Mouse (Mus musculus) lung, postnatal 0 days (tissue): ENCODE results near the gene Kalrn. TPM values are rescaled to one million over a fixed set of nuclear protein-coding genes. Genes with fewer than 3 reads are reported as not detected.

ENCODE experiments used
- ATAC-seq: fragments of 200-750 bp; cut with Nextera tagmentation; 2 replicates; pipeline ENCODE4 v1.8.0; 2017; ENCODE audit warnings: moderate library complexity
- DNase-seq: peaks from one replicate; pipeline ENCODE4 v3.0.0-alpha.2; 2016; ENCODE audit warnings: low spot score
- H3K27ac ChIP-seq: fragments of 300-500 bp; sonication (generic); 2 replicates; pipeline ENCODE4 v1.5.1; 2014; ENCODE audit warnings: antibody characterized with exemption, mild to moderate bottlenecking, low read length, mixed read lengths
- H3K27me3 ChIP-seq: fragments of 300-500 bp; sonication (generic); replicated peaks from 2 replicates; pipeline ENCODE4 v1.6.1; 2014; ENCODE audit warnings: low read length, mixed read lengths; ENCODE audit not compliant: insufficient read depth
- H3K36me3 ChIP-seq: fragments of 300-500 bp; sonication (generic); 2 replicates; pipeline ENCODE4 v1.6.1; 2014; ENCODE audit warnings: low read length, mixed read lengths; ENCODE audit not compliant: insufficient read depth
- H3K4me1 ChIP-seq: fragments of 300-500 bp; sonication (generic); 2 replicates; pipeline ENCODE4 v1.6.1; 2014; ENCODE audit warnings: antibody characterized with exemption, low read depth, low read length, mixed read lengths; ENCODE audit not compliant: insufficient read depth
- H3K4me2 ChIP-seq: fragments of 300-500 bp; sonication (generic); replicated peaks from 2 replicates; pipeline ENCODE4 v1.6.1; 2014; ENCODE audit warnings: low read depth, mild to moderate bottlenecking, low read length, moderate library complexity, mixed read lengths
- H3K4me3 ChIP-seq: fragments of 300-500 bp; sonication (generic); 2 replicates; pipeline ENCODE4 v1.5.1; 2014; ENCODE audit warnings: low read depth, low read length
- H3K9ac ChIP-seq: fragments of 300-500 bp; sonication (generic); replicated peaks from 2 replicates; pipeline ENCODE4 v1.6.1; 2014; ENCODE audit warnings: low read depth, mild to moderate bottlenecking
- H3K9me3 ChIP-seq: fragments of 300-500 bp; sonication (generic); 2 replicates; pipeline ENCODE4 v1.6.1; 2016; ENCODE audit warnings: low read length, mixed read lengths
- CTCF ChIP-seq: IDR thresholded peaks from 2 replicates; pipeline ENCODE4 v1.5.1; 2016; ENCODE audit warnings: antibody characterized with exemption, mild to moderate bottlenecking
- EP300 ChIP-seq: IDR thresholded peaks from 2 replicates; pipeline ENCODE4 v1.6.1; 2016; ENCODE audit warnings: antibody characterized with exemption, mild to moderate bottlenecking, control low read depth
- WGBS: fragments of 180-500 bp; shearing (Covaris S2); extraction: QIAGEN DNeasy Blood & Tissue Kit; methylation state at CpG from one replicate; pipeline ENCODE4 v1.1.7; 2014; 5-methylcytosine and 5-hydroxymethylcytosine counted together
- polyA plus RNA-seq: library from polyadenylated mRNA; unstranded; fragments of >200 nt; fragmentation: Nextera tagmentation; extraction: Ambion mirVana; gene quantifications from 2 replicates; pipeline ENCODE4 v1.2.1, GENCODE M21; 2015

Kalrn gene
- polyA plus RNA-seq, 1 experiment from 2014 or later = 13.6 TPM

DNA sequence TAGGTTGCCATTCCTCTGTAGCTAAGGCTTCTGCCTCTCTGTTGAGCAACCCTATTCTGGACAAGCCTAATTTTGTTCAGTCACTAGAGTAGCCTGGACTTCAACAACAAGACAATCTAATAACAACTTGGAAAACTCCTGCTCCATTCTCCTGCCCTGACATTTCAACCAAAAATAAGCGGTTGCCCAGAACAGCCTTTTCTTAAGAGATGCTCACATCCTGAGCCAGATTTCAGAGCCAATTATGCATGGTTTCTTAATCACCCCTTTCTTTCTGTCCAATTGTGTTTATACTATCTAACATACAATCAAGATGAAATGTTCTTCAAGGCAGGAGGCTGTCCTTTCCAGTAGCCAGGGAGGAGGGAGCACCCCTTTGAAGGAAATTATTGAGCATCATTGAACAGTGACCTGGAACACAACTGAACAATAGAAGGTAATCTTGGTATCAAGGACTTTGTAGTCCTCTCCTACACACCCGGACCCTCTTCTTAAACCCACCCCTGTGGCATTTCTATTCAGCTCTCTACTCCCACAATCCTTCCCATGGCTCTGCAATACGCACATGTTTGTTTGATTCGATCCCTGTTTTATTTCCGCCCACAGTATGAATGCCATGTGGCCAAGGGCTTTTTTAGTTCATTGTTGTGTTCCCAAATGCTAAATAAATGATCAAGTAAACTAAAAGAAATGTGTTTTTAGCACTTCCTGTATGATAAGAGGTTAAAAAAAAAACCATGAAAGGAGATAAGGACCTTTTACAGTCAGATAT lies 275.2 kb downstream of the Kalrn start:
- H3K9me3 ChIP-seq = no peaks in the 10 kb centered on the region
- no peak for TF ChIP-seq CTCF
- TF ChIP-seq EP300 = no peak
- WGBS = 82% methylated on average over 5 of the region's 5 CpGs
- H3K36me3 ChIP-seq = no peaks in the 10 kb centered on the region
- DNase-seq (no peak), ATAC-seq (no peak)
- H3K4me1 ChIP-seq = no peaks in the 10 kb centered on the region
- no peaks in the 10 kb centered on the region for H3K27me3 ChIP-seq
- H3K9ac ChIP-seq = no peak overlapping the region
- no peak overlapping the region for H3K4me3 ChIP-seq
- H3K27ac ChIP-seq = no peak overlapping the region
- H3K4me2 ChIP-seq = no peak overlapping the region

DNA sequence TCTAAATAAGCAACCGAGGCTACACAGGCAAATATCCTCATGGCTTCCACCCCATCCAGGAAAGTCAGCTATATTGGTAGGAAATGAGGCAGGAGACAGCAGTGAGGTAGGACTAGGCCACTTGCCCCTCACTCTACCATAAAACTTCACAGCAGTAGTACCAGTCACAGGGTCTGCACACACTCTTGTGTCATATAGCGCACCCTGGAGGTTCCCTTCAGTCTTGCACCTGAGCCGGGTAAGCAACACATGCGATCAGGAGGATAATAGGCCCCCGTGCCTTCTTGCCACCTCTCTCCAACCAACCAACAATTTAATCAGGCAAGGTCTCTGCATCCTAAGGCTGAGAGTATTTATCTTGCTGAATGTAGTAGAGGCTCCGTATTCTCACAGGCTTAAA lies 278.8 kb downstream of the Kalrn start:
- Histone ChIP-seq H3K4me1 (no peaks in the 10 kb centered on the region), H3K36me3 (no peaks in the 10 kb centered on the region), H3K9me3 (no peaks in the 10 kb centered on the region), H3K27ac (no peak overlapping the region), H3K4me2 (no peak overlapping the region), H3K4me3 (no peak overlapping the region), H3K27me3 (no peaks in the 10 kb centered on the region), H3K9ac (no peak overlapping the region)
- DNase-seq = no peak
- 84% methylated on average over 6 of the region's 6 CpGs for WGBS
- ATAC-seq = no peak
- TF ChIP-seq CTCF (peak; percentile 58), EP300 (no peak)

DNA sequence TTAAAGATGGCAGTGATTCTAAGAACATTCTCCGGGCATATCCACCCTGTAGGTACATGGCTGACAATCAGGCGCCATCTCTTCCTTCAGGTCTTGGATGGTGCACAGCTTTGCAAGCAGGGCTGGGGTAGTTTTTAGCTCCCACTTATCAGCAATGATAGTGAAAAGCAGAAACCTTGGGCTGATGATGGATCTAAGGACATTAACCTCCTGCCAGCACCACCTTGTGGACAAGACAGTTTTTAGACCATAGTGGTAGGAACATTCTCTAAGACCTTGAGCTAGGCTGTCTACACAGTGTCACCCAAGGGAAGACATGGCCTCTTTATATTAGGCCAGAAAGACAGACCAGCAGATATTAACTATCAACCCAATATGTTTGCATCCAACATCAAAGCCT lies 279.7 kb downstream of the Kalrn start:
- DNase-seq (no peak), ATAC-seq (no peak)
- H3K9ac ChIP-seq = no peak overlapping the region
- H3K4me2 ChIP-seq = no peak overlapping the region
- TF ChIP-seq EP300 (no peak), CTCF (peak; percentile 41)
- WGBS = 95% methylated on average over 2 of the region's 2 CpGs
- H3K36me3 ChIP-seq = no peaks in the 10 kb centered on the region
- no peaks in the 10 kb centered on the region for H3K27me3 ChIP-seq
- no peaks in the 10 kb centered on the region for H3K9me3 ChIP-seq
- no peak overlapping the region for H3K27ac ChIP-seq
- H3K4me3 ChIP-seq = no peak overlapping the region
- H3K4me1 ChIP-seq = no peaks in the 10 kb centered on the region

DNA sequence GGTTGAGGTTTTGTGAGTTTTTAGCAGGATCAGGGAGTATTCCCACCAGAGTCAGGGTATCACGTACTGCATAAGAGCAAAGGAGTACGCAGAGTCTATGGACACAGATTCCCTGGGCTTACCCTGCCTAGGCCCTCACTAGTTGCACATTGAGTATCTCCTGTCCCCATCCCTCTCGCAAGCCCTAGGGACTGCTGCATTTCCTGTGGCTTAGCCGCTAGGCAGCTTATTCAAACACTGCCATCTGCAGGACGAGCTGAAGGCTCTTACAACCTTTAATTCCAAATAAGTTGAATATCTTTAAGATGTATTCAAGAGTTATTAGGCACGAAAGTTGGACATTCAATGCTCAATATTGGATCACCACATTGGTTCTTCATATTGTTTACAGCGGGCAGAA lies 283.7 kb downstream of the Kalrn start:
- H3K9ac ChIP-seq = no peak overlapping the region
- ATAC-seq (no peak), DNase-seq (peak; percentile 72)
- no peaks in the 10 kb centered on the region for H3K36me3 ChIP-seq
- no peak overlapping the region for H3K27ac ChIP-seq
- peaks cover 4% of the 10 kb centered on the region; the same call in 1 of the 2 replicates for H3K4me1 ChIP-seq
- H3K27me3 ChIP-seq = no peaks in the 10 kb centered on the region
- no peaks in the 10 kb centered on the region for H3K9me3 ChIP-seq
- 49% methylated on average over 7 of the region's 7 CpGs for WGBS
- TF ChIP-seq CTCF (peak; percentile 75), EP300 (no peak)
- no peak overlapping the region for H3K4me3 ChIP-seq
- no peak overlapping the region for H3K4me2 ChIP-seq

DNA sequence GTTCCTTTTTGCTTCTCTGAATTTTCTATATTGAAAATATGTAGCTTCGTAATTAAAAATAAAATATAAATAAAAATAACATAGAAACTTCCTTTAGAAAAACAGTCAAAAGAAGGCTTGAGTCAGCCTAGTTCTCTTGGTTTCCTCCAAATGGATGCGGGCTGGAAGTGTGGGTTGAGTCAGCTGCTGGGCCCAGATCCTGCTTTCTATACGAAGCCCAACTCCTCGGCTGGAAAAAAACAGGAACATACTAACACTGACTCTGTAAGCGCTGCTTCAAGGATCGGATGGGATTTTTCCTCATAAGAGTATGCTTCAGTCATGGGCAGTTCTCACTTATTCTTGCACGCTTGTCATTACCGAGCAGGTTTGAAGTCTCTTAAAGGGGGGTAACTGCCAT lies 291.3 kb downstream of the Kalrn start:
- 91% methylated on average over 8 of the region's 8 CpGs for WGBS
- no peaks in the 10 kb centered on the region for H3K9me3 ChIP-seq
- ATAC-seq (no peak), DNase-seq (no peak)
- H3K36me3 ChIP-seq = no peaks in the 10 kb centered on the region
- TF ChIP-seq CTCF (no peak), EP300 (no peak)
- H3K27me3 ChIP-seq = no peaks in the 10 kb centered on the region
- no peak overlapping the region for H3K4me3 ChIP-seq
- no peak overlapping the region for H3K27ac ChIP-seq
- no peak overlapping the region for H3K9ac ChIP-seq
- H3K4me2 ChIP-seq = no peak overlapping the region
- H3K4me1 ChIP-seq = peaks cover under 1% of the 10 kb centered on the region; the same call in 1 of the 2 replicates

DNA sequence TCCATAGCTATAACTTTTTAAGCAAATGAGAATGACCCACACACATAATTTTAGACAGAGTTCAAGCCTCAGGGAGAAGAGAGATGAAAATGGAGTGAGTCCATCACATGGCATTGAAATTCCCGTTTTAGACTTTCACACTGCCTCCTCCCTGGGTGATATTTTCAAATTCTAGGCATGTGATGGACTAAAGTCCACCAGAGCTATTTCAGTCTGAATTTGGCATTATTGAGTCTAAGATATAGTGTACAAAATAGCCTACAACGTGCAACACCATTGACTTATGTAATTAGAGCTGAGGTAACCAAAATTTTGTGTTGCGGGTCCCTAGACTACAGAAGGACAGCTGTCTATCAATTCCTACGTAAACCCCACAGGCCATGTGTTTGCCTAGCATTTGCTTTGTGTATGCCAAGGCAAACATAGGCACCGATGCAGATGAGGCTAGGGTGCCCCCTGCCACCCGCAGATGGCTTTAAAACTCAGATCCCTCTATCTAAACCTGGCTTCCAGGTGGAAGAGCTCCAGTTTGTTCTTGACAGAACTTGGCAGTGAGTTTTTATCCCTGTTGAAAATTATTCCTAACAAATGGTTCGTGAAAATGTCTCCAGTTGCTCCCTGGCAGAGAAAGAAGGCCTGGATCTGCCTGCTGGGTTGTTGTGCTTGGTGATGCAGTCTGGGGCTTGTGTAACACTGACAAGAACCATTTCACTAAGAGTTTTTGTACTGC lies 293.5 kb downstream of the Kalrn start:
- Histone ChIP-seq H3K4me3 (no peak overlapping the region), H3K9ac (no peak overlapping the region), H3K4me1 (no peaks in the 10 kb centered on the region), H3K27me3 (no peaks in the 10 kb centered on the region), H3K36me3 (no peaks in the 10 kb centered on the region), H3K9me3 (no peaks in the 10 kb centered on the region), H3K27ac (no peak overlapping the region), H3K4me2 (no peak overlapping the region)
- 72% methylated on average over 7 of the region's 7 CpGs for WGBS
- ATAC-seq (no peak), DNase-seq (peak; percentile 22)
- TF ChIP-seq EP300 = no peak
- TF ChIP-seq CTCF = no peak
